Mouse (Mus musculus): Measurements from ENCODE around the gene Hoxa6. TPM values are rescaled to one million over a fixed set of nuclear protein-coding genes. Genes with fewer than 3 reads are reported as not detected.

Hoxa6 gene
- polyA plus RNA-seq, 1 experiment, result not detected

DNA sequence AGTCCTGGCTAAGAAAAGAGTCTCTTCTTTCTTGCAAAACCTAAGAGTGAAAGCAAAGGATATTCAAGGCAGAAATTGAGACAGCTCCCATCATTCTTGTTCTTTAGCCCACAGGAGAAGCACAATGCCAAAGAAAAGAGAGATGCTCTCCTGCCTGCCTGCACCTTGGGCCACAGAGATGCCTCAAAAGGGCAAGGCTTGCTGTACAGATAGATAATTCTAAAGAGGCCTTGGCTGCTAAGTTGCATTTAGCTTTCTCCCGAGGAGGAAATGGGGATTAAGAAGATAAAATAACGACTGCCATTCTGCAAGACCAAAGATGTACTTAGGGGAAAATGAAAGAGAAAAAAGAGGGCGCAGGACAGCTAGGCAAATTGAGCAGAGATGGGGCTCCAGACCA is 38.4 kb upstream of the Hoxa6 start:
- Histone ChIP-seq H3K27ac (ENCODE audit: insufficient read depth, low read length) (no peak overlapping the region), H3K4me3 (ENCODE audit: low read depth, low read length) (no peak overlapping the region), H3K27me3 (ENCODE audit: control insufficient read depth, insufficient read depth, low read length, poor library complexity, severe bottlenecking) (peaks cover 63% of the 10 kb centered on the region), H3K36me3 (ENCODE audit: control insufficient read depth, insufficient read depth, low read length, poor library complexity, severe bottlenecking) (no peaks in the 10 kb centered on the region), H3K4me1 (ENCODE audit: control insufficient read depth, insufficient read depth, low read length) (no peaks in the 10 kb centered on the region), H3K9me3 (replicated peaks; ENCODE audit: control insufficient read depth, insufficient read depth, low read length, poor library complexity, severe bottlenecking) (no peaks in the 10 kb centered on the region), H3K9ac (ENCODE audit: low read depth, poor library complexity, severe bottlenecking) (no peak overlapping the region)
- no peak for TF ChIP-seq EP300 (IDR thresholded peaks at IDR 0.05; ENCODE audit: insufficient read depth, low read depth, low read length)
- TF ChIP-seq CTCF (IDR thresholded peaks at IDR 0.05; ENCODE audit: low read depth, low read length), result no peak
- TF ChIP-seq POLR2A (IDR thresholded peaks at IDR 0.05; ENCODE audit: insufficient read depth, low read length), result no peak

DNA sequence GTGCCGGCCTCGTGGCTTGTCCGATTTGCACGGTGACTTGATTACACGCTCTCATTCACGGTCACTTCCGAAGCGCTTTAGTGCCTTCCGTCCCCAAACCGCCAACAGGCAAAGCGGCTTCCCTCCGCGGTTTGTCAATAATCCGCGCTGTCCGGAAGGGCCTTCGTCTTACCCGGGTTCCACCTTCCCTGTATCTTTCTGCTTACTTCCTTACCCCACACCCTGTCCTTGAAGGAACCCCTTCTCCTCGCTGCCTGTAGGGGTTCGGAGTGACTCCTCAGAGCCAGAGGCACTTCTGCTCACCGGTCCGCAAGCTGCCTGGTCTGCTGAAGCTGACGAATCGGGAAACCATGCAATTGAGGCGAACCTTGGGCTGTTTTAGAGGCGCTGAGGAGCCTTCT is 37.9 kb upstream of the Hoxa6 start:
- Histone ChIP-seq H3K27ac (ENCODE audit: insufficient read depth, low read length) (no peak overlapping the region), H3K9me3 (replicated peaks; ENCODE audit: control insufficient read depth, insufficient read depth, low read length, poor library complexity, severe bottlenecking) (no peaks in the 10 kb centered on the region), H3K27me3 (ENCODE audit: control insufficient read depth, insufficient read depth, low read length, poor library complexity, severe bottlenecking) (peaks cover 61% of the 10 kb centered on the region), H3K4me1 (ENCODE audit: control insufficient read depth, insufficient read depth, low read length) (no peaks in the 10 kb centered on the region), H3K9ac (ENCODE audit: low read depth, poor library complexity, severe bottlenecking) (no peak overlapping the region), H3K36me3 (ENCODE audit: control insufficient read depth, insufficient read depth, low read length, poor library complexity, severe bottlenecking) (no peaks in the 10 kb centered on the region), H3K4me3 (ENCODE audit: low read depth, low read length) (no peak overlapping the region)
- TF ChIP-seq POLR2A (IDR thresholded peaks at IDR 0.05; ENCODE audit: insufficient read depth, low read length) (no peak), EP300 (IDR thresholded peaks at IDR 0.05; ENCODE audit: insufficient read depth, low read depth, low read length) (no peak), CTCF (IDR thresholded peaks at IDR 0.05; ENCODE audit: low read depth, low read length) (no peak)

DNA sequence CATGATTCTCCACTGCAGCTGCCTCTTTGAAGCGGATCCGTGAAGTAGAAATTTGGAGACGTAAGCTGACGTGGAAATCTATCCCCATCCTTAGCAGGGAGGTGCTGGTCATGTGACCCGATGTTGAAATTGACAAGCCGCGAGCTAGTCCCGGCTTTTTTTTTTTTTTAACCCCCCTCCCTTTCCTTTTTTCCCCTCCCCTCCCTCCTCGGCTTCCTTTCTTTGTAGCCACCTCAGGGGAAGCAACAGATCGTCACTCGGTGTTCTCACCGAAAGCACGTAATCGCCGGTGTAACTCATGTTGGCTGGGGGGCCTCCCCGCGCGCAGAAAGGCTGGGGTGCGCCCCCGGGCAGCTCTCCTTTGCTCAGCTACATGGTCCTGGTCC is 37.2 kb upstream of the Hoxa6 start, which contains the start of gene Hoxa11:
TSS of gene Hoxa11 (minus strand) at position 54 of the 386 bp plus-strand sequence.
- no peak within 1 kb of the TSS for H3K27ac ChIP-seq (ENCODE audit: insufficient read depth, low read length)
- H3K4me1 ChIP-seq (ENCODE audit: control insufficient read depth, insufficient read depth, low read length), result no peaks in the 10 kb centered on the region
- peak within 1 kb of the TSS; percentile 6 for H3K4me3 ChIP-seq (ENCODE audit: low read depth, low read length)
- H3K9ac ChIP-seq (ENCODE audit: low read depth, poor library complexity, severe bottlenecking), result peak within 1 kb of the TSS; percentile 39; the same call in 1 of the 2 replicates
- TF ChIP-seq EP300 (IDR thresholded peaks at IDR 0.05; ENCODE audit: insufficient read depth, low read depth, low read length) (no peak), POLR2A (IDR thresholded peaks at IDR 0.05; ENCODE audit: insufficient read depth, low read length) (no peak), CTCF (IDR thresholded peaks at IDR 0.05; ENCODE audit: low read depth, low read length) (no peak)
- H3K9me3 ChIP-seq (replicated peaks; ENCODE audit: control insufficient read depth, insufficient read depth, low read length, poor library complexity, severe bottlenecking), result no peaks in the 10 kb centered on the region
- H3K27me3 ChIP-seq (ENCODE audit: control insufficient read depth, insufficient read depth, low read length, poor library complexity, severe bottlenecking), result peaks cover 64% of the 10 kb centered on the region
- H3K36me3 ChIP-seq (ENCODE audit: control insufficient read depth, insufficient read depth, low read length, poor library complexity, severe bottlenecking), result no peaks in the 10 kb centered on the region

DNA sequence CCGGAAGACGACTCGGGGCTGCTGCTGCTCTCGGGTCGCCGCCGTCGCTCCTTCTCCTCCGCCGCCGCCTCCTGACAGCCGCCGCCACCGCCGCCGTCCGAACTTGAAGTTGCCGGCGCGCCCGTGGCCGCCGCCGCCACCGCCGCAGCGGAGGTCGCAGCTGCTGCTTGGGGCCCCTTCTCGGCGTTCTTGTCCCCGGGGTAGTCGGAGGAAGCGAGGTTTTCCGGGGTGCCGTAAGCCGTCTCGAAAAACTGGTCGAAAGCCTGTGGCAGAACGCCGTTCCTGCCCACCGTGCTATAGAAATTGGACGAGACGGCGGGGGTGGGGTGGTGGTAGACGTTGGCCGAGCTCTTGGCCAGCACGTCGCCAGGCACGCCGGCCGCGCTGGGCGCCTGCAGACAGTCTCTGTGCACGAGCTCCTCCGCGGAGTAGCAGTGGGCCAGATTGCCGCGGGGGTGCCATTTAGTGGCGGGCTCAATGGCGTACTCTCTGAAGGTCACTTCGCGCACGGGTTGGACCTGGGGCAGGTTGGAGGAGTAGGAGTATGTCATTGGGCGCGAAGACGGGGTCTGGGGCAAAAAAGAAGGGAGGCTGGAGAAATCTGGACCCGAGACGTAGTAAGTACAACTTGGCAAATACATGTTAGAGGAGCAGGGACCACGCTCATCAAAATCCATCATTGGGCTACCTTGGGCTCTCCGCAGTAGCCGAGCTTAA is 36.7 kb upstream of the Hoxa6 start:
- Histone ChIP-seq H3K27me3 (ENCODE audit: control insufficient read depth, insufficient read depth, low read length, poor library complexity, severe bottlenecking) (peaks cover 64% of the 10 kb centered on the region), H3K4me3 (ENCODE audit: low read depth, low read length) (peak overlapping the region; percentile 6), H3K36me3 (ENCODE audit: control insufficient read depth, insufficient read depth, low read length, poor library complexity, severe bottlenecking) (no peaks in the 10 kb centered on the region), H3K9ac (ENCODE audit: low read depth, poor library complexity, severe bottlenecking) (peak overlapping the region; percentile 39; the same call in 1 of the 2 replicates), H3K9me3 (replicated peaks; ENCODE audit: control insufficient read depth, insufficient read depth, low read length, poor library complexity, severe bottlenecking) (no peaks in the 10 kb centered on the region), H3K27ac (ENCODE audit: insufficient read depth, low read length) (no peak overlapping the region), H3K4me1 (ENCODE audit: control insufficient read depth, insufficient read depth, low read length) (no peaks in the 10 kb centered on the region)
- TF ChIP-seq POLR2A (IDR thresholded peaks at IDR 0.05; ENCODE audit: insufficient read depth, low read length) (no peak), EP300 (IDR thresholded peaks at IDR 0.05; ENCODE audit: insufficient read depth, low read depth, low read length) (no peak), CTCF (IDR thresholded peaks at IDR 0.05; ENCODE audit: low read depth, low read length) (no peak)

DNA sequence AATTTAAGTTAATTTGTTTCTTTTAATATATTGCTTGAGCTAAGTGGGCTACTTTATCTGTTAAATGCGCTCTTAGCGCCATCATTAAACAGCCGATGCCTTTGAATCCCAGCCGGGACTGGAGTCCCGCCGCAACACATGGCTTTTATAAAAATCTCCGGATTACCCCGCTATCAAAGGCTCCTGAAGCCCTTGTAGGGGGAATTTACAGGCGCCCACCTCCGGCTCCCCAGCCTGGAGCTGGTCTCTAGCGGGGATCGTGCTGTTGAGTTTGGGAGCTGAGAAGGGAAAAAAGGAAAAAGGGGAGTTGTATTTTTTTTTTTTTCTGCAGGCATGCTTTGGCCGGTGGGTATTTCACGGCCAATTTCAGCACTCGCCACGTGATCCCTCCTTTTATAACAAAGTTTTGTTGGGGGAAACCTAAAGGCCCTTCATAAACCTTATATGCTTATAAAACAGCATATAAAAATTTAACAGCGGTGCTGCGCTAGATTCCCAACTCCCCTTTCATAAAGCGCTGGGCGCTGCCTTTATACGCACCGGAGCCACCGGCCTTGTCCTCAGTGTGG is 36.0 kb upstream of the Hoxa6 start:
- Histone ChIP-seq H3K27ac (ENCODE audit: insufficient read depth, low read length) (no peak overlapping the region), H3K27me3 (ENCODE audit: control insufficient read depth, insufficient read depth, low read length, poor library complexity, severe bottlenecking) (peaks cover 64% of the 10 kb centered on the region), H3K9me3 (replicated peaks; ENCODE audit: control insufficient read depth, insufficient read depth, low read length, poor library complexity, severe bottlenecking) (no peaks in the 10 kb centered on the region), H3K4me3 (ENCODE audit: low read depth, low read length) (no peak overlapping the region), H3K9ac (ENCODE audit: low read depth, poor library complexity, severe bottlenecking) (peak overlapping the region; percentile 39; the same call in 1 of the 2 replicates), H3K36me3 (ENCODE audit: control insufficient read depth, insufficient read depth, low read length, poor library complexity, severe bottlenecking) (no peaks in the 10 kb centered on the region), H3K4me1 (ENCODE audit: control insufficient read depth, insufficient read depth, low read length) (no peaks in the 10 kb centered on the region)
- no peak for TF ChIP-seq POLR2A (IDR thresholded peaks at IDR 0.05; ENCODE audit: insufficient read depth, low read length)
- no peak for TF ChIP-seq CTCF (IDR thresholded peaks at IDR 0.05; ENCODE audit: low read depth, low read length)
- TF ChIP-seq EP300 (IDR thresholded peaks at IDR 0.05; ENCODE audit: insufficient read depth, low read depth, low read length), result no peak

DNA sequence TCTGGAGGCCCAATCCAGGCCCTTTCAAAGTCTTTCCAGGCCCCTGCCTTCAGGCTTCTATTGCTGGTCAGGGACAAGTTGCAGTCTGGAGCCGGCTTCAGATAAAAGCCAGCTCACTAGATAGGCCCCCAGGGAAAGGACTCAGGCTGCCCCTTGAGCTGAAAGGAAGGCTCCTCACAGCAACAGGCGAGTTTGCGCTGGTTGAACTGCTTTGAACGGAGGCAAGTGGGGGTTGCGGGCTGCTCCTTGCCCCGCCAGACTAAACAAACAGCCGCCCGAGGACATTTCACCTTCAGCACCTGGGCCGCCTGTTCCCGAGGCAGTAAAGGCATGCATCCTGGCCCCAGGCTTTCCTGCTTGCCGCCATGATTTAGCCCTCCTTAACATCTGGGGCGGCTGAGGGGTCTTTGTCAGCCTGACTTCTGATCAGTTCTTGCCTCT is 35.2 kb upstream of the Hoxa6 start:
- Histone ChIP-seq H3K27me3 (ENCODE audit: control insufficient read depth, insufficient read depth, low read length, poor library complexity, severe bottlenecking) (peaks cover 58% of the 10 kb centered on the region), H3K36me3 (ENCODE audit: control insufficient read depth, insufficient read depth, low read length, poor library complexity, severe bottlenecking) (no peaks in the 10 kb centered on the region), H3K9me3 (replicated peaks; ENCODE audit: control insufficient read depth, insufficient read depth, low read length, poor library complexity, severe bottlenecking) (no peaks in the 10 kb centered on the region), H3K27ac (ENCODE audit: insufficient read depth, low read length) (no peak overlapping the region), H3K4me1 (ENCODE audit: control insufficient read depth, insufficient read depth, low read length) (no peaks in the 10 kb centered on the region), H3K4me3 (ENCODE audit: low read depth, low read length) (no peak overlapping the region), H3K9ac (ENCODE audit: low read depth, poor library complexity, severe bottlenecking) (no peak overlapping the region)
- TF ChIP-seq CTCF (IDR thresholded peaks at IDR 0.05; ENCODE audit: low read depth, low read length) (no peak), EP300 (IDR thresholded peaks at IDR 0.05; ENCODE audit: insufficient read depth, low read depth, low read length) (0 out of 2 replicates have a peak, but pooled peaks have one; percentile 39)

Measured in ES-Bruce4 (cell line).